Mouse (Mus musculus): ENCODE data around the gene Adgrg6.

DNA sequence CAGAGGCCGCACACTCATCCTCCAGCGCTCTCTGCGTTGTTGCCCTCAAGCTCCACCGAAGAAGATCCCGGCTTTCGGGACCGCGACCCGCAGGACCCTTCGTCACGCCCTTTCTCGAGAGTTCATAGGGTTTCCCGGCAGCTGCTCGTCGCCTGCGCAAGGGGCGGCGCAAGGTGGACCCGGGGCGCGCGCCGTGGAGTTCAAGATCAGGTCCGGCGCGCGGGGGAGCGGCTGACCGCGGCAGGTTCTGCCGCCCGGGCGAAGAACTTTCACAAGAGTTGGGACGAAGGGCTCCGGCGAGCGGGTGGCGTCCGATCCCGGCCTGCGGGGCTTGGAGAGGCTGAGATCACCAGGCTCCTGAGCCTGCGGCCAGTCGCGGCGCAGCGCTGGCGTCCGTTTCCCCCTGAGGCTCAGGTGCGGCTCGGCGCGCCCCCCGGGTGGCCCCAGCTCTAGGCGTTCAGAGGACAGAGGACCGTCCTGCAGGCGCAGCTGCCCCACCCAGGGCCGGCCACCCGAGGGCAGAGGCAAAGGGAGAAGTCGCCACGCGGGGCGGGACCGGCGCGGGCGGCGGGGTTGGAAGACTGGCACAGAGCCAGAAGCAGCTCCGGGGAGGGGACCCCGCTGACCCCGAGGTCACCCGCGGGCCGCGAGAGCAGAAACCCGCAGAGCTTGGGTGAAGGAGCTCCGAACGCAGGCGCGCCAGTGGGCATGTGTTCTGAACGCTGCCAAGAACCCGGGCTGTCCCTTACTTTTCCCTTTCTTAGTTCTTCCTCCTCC is at the start of gene Adgrg6:
- TF ChIP-seq CTCF (IDR thresholded peaks at IDR 0.05; ENCODE audit: control insufficient read depth, insufficient read depth, low read length): no peak
- TF ChIP-seq POLR2A (IDR thresholded peaks at IDR 0.05; ENCODE audit: borderline replicate concordance, control insufficient read depth, low read depth, low read length): no peak
